Mouse (Mus musculus): Measurements from ENCODE around the gene Prkag2.

Prkag2 gene

GRCm38 (mm10) chr5:24960791-24961190 is 139.7 kb downstream of the Prkag2 start:
- peak; percentile 29 for DNase-seq

DNA sequence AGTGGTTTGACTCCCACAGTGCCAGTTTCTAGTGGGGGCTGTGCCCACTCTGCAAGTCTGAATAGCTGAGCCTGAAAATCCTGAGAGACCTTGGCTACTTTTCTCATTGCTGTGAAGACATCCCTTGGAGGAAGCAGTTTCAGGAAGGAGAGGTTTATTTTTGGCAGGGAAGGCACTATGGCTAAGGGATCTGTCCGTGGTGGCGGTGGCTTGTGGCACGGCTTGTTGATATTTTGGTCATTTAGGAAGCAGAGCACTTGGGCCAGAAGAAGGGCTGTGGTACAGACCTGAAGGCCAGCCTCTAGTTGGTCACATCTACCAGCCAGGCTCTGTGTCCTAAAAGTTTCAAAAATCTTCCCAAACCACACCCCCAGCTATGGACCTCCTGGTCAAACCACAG is 140.7 kb downstream of the Prkag2 start:
- DNase-seq = no peak

GRCm38 (mm10) chr5:24958596-24958995 is 141.8 kb downstream of the Prkag2 start:
- no peak for DNase-seq

GRCm38 (mm10) chr5:24956891-24957290 is 143.6 kb downstream of the Prkag2 start:
- no peak for DNase-seq

- no peak for DNase-seq
Measured at GRCm38 (mm10) chr5:24952842-24953741, 147.3 kb downstream of the Prkag2 start.

- DNase-seq = no peak
Measured at GRCm38 (mm10) chr5:24952212-24952611, 148.2 kb downstream of the Prkag2 start.

DNA sequence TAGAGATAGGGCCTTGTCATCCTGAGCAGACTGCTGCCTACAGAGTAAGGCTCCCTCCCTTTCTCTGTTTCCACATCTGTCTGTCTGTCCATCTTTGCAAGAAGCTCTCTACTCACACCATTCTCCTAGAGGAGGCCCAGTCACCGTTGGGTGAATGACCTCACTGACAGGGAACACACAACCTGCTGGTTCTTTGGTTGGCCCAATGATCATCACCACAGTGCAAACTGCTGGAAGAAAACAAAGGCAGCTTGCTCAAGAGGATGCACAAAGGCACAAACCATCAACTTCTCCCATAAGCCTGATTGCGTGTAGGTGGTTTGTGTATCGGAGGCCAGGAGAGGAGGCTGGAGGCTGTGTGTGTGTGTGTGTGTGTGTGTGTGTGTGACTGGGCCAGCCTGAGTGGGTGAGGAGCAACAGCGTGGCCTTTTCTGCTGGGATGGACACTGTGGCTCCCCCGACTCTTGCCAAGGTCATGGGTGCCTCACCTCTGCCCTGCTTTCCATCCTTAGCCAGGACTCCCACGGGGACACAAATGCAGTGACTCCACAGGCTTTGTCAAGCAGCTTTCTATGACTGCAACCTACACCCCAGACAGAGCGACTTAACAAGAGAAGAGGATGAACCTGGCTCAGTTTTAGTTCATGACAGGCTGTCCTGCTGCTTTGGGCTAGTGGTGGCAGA is 149.4 kb downstream of the Prkag2 start:
- DNase-seq = no peak

GRCm38 (mm10) chr5:24950039-24950438 is 150.4 kb downstream of the Prkag2 start:
- no peak for DNase-seq

GRCm38 (mm10) chr5:24938046-24938822 is 162.2 kb downstream of the Prkag2 start:
- DNase-seq = no peak

GRCm38 (mm10) chr5:24936451-24936850 is 164.0 kb downstream of the Prkag2 start:
- no peak for DNase-seq

GRCm38 (mm10) chr5:24935446-24935845 is 165.0 kb downstream of the Prkag2 start:
- no peak for DNase-seq

DNA sequence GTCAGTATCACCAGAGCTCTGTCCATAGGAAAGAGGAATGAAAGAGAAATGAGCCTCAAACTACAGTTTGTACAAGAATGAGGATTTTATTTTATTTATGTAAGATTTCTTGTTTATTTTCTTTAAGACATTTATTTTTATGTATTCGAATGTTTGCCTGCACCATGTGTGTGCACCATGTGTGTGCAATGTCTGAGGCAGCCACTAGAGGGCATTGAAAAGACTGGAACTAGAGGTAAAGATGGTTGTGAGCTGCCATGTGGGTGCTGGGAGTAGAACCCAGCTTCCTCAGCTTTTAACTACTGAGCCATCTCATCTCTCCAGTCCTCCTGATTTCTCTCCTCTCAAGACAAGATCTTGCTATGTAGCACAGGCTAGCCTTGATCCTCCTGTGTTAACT is 166.7 kb downstream of the Prkag2 start:
- no peak for DNase-seq

GRCm38 (mm10) chr5:24931578-24932185 is 168.8 kb downstream of the Prkag2 start:
- DNase-seq = no peak

DNA sequence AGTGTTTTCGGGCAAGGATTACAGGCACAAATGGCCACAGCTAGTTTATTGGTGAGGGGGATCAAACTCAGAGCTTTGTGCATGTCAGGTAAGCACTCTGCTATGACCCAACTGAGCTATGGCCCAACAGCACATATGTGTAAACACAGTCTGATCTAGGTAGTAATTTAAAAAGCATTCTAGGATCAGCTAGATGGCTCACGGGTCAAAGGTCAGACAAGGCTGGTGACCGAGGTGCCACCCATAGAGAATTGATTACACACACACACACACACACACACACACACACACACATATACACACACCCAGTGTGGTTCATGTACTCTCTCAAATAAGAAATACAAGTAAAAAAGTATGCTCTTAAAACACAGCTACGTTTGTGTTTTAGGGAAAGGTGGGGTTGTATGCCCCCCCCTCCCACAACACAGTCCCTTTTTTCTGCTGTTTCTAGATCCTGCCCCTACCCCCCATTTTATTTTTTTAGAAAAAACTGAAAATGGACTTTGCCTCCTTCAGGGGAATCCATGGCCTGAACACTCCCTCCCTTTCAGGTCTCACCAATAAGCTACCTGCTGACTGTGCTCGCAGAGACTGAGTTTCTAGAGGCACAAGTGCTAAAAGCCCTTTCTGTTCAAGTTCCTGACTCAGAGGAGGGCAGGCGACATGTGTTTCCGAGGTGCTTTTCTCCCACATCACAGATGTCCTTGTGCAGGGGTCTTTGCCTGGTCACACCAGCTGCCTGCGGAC is 169.4 kb downstream of the Prkag2 start:
- DNase-seq = no peak

DNA sequence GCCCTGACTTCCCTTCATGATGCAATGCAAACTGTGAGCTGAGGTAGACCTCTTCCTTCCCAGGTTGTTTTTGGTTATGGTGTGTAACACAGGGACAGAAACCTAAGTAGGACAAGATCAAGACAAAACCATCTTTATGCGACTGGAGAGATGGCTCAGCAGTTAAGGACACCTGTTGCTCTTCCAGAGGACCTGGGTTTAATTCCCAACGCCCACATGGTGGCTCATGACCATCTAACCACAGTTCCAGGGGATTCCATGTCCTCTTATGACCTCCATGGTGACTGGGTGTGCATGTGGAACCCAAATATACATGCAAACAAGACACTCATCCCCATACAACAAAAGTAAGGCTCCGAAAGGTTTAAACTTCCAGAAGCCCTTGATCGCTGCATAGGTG is 171.6 kb downstream of the Prkag2 start:
- DNase-seq = no peak

DNA sequence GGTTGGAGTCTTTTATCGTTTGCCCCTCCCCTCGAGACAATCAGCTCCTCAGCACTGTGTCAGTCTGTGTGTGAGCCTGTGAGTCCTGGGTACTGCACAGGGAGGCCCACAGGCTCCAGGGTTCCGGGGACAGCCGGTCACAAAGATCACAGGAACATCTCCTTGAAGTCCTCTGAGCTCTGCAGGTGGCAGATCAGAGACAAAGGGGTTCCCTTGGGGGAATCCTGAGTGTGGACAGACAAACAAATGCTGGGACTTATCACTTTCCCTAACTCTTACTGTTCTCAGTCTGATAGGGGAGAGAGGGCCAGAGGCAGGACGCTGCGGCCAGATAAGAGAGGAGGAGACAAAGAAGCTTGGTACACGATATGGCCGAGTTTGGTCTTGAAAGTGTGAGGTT is 172.7 kb downstream of the Prkag2 start:
- no peak for DNase-seq

- peak; percentile 67 for DNase-seq
Measured at GRCm38 (mm10) chr5:24919155-24919554, 181.3 kb downstream of the Prkag2 start.

GRCm38 (mm10) chr5:24916511-24916910 is 183.9 kb downstream of the Prkag2 start:
- no peak for DNase-seq

DNA sequence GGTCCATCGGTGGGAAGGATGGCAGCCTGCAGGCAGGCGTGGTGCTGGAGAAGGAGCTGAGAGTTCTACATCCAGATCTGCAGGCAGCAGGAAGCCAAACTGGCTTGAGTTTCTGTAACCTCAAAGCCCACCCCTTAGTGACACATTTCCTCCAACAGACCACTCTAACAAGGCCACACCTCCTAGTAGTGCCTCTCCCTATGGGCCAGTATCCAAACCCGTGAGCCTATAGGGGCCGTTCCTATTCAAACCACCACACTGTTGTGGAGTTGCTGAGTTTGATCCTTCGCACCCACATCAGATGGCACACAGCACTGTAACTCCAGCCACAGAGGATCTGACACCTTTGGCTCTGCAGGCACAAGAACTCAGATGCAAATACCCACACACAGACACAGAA is 185.3 kb downstream of the Prkag2 start:
- no peak for DNase-seq

DNA sequence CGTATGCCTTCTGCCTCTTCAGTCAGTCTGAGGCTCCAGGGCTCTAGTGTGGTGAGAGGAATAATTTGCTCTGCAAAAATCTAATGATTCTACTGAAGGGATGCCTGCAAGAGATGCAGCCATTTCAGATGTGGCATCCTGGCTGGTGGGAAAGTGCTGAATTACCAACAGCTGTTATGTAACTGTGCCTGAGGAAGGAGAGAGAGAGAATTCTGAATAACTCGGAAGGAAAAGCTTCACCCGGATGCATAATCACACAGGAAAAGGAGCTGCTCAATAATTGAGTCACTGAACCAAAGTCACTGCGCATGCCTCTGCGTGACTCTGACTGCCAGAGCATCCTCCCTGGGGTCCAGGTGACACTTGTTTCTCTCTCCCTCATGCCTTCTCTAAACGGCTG is 186.8 kb downstream of the Prkag2 start:
- no peak for DNase-seq

DNA sequence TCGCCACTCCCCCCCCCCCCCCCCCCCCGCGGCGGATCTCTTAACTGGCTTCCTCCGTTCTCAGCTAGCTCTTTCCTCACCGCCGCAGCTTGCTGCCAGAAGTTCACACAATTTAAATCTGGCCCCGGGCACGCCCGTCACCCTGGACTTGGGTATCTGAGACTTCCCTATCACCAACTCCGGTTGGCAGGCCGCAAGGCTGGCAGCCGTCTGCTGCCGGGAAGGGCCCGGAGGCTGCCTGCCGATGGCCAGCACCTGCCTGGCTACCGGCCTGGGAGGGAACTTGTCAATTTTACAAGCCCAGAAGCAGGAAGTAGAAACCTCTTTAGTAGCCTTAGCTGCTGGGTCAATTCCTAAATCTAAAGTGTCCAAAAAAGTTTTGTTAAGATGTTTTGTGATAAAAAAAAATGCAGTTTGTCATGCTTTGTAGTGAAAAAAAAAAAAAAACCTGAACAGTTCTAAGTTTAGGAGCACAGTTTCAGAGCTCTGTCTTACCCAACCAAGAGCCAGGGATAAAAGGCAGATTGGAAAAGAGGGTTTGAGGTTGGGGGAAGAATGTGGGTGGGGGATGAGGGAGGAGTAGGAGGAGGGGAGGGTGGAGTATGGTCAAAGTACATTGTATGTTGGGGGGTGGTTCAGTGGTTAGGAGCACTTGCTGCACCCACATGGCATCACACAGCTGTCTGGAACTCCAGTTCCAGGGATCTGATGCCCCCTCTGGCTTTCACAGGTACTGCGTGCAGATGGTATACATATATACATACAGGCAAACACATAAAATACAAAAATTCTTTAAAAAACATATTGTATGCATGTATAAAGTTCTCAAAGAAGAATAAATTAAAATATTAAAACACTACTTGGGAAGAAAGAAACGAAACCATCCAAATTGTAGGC is 191.4 kb downstream of the Prkag2 start:
- peak; percentile 56 for DNase-seq

Data from right cerebral cortex, postnatal 14 days (tissue).